Mouse (Mus musculus) forebrain, embryonic 14.5 days (tissue): ENCODE measurements around the gene Klri1. TPM values are rescaled to one million over a fixed set of nuclear protein-coding genes. Genes with fewer than 3 reads are reported as not detected.
"Not testable (repeated sequence)": the region's sequence is repeated elsewhere in the genome, so short reads cannot be mapped to it uniquely, and the experiment has no call there.

Experiments
- ATAC-seq: fragments of 200-750 bp; cut with Nextera tagmentation; 2 replicates; pipeline ENCODE4 v1.8.0; 2017; ENCODE audit warnings: mild to moderate bottlenecking, moderate library complexity
- DNase-seq: peaks from one replicate; pipeline ENCODE4 v3.0.0-alpha.2; 2015; ENCODE audit warnings: low spot score
- H3K27ac ChIP-seq: fragments of 300-500 bp; sonication (generic); 2 replicates; pipeline ENCODE4 v1.5.1; 2014; ENCODE audit warnings: low read depth, mild to moderate bottlenecking, control low read depth, low read length, moderate library complexity
- H3K27me3 ChIP-seq: fragments of 300-500 bp; sonication (generic); replicated peaks from 2 replicates; pipeline ENCODE4 v1.6.1; 2014; ENCODE audit warnings: low read length, control low read depth, mixed read lengths; ENCODE audit not compliant: control insufficient read depth, insufficient read depth
- H3K36me3 ChIP-seq: fragments of 300-500 bp; sonication (generic); 2 replicates; pipeline ENCODE4 v1.6.1; 2014; ENCODE audit warnings: low read length, control low read depth; ENCODE audit not compliant: control insufficient read depth, insufficient read depth
- H3K4me1 ChIP-seq: fragments of 300-500 bp; sonication (generic); 2 replicates; pipeline ENCODE4 v1.6.1; 2014; ENCODE audit warnings: antibody characterized with exemption, low read length, control low read depth; ENCODE audit not compliant: control insufficient read depth, insufficient read depth
- H3K4me2 ChIP-seq: fragments of 300-500 bp; sonication (generic); 2 replicates; pipeline ENCODE4 v1.6.1; 2014; ENCODE audit warnings: mild to moderate bottlenecking, control low read depth, low read length
- H3K4me3 ChIP-seq: fragments of 300-500 bp; sonication (generic); 2 replicates; pipeline ENCODE4 v1.5.1; 2014; ENCODE audit warnings: low read depth, low read length, control low read depth
- H3K9ac ChIP-seq: fragments of 300-500 bp; sonication (generic); 2 replicates; pipeline ENCODE4 v1.6.1; 2014; ENCODE audit warnings: mild to moderate bottlenecking, low read length, control low read depth, moderate library complexity
- H3K9me3 ChIP-seq: fragments of 300-500 bp; sonication (generic); replicated peaks from 2 replicates; pipeline ENCODE4 v1.6.1; 2016; ENCODE audit warnings: low read length, control low read depth, mixed read lengths; ENCODE audit not compliant: control insufficient read depth
- WGBS: fragments of 180-500 bp; shearing (Covaris S2); extraction: QIAGEN DNeasy Blood & Tissue Kit; methylation state at CpG from one replicate; pipeline ENCODE4 v1.1.7; 2014; 5-methylcytosine and 5-hydroxymethylcytosine counted together
- microRNA-seq: library from miRNA; unstranded; fragments of <30 nt; microRNA quantifications from one replicate; pipeline ENCODE4, GENCODE M21; 2016
- polyA plus RNA-seq: library from polyadenylated mRNA; unstranded; fragments of >200 nt; fragmentation: Nextera tagmentation; extraction: Ambion mirVana; gene quantifications from 2 replicates; pipeline ENCODE4 v1.2.1, GENCODE M21; 2014

Klri1 gene
- polyA plus RNA-seq, 1 experiment from 2014 or later, result not detected

DNA sequence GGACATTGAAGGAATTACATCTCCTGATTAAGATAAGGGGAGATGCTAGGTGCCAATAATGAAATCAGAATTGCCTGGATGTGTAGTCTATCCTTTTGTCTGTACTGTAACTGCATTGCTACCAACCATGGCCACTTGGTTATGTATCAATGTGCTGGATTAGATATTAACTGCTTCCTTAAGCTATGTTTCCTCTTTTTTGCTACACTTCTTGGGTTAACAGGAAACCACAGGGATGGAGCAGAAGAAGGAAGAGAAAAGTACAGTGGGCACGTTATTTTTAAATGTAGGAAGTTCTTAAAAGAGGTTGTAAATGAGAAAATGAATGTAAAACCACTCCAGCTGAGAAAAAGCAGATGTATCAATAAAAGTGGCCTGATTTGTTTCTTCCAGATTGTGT lies 3.4 kb downstream of the Klri1 start:
- Histone ChIP-seq H3K27ac (no peak overlapping the region), H3K4me3 (no peak overlapping the region), H3K4me2 (no peak overlapping the region), H3K27me3 (no peaks in the 10 kb centered on the region), H3K36me3 (no peaks in the 10 kb centered on the region), H3K9ac (no peak overlapping the region), H3K4me1 (no peaks in the 10 kb centered on the region), H3K9me3 (no peaks in the 10 kb centered on the region)
- no peak for ATAC-seq
- 29% methylated on average over 1 of the region's 1 CpGs for WGBS
- DNase-seq, result no peak

DNA sequence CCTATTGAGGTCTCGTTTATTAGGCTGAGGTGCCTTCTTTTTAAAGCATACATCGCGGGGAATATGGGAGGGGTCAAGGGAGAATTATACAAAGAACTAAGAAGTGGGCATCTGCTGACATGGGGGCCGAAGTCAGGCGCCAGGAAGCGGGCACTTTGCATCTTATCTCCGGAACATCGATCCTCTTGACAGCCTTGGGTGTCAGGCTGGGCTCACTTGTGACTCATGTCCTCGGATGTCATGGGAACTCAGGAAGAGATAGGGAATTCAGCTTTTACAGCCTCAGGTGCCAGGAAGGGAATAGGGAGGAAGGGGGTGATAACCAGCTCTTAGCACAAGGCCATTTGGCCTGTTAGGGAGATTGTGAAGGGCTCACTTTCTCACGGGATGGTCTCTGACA lies 25.5 kb downstream of the Klri1 start:
- not testable (repeated sequence) for ATAC-seq

DNA sequence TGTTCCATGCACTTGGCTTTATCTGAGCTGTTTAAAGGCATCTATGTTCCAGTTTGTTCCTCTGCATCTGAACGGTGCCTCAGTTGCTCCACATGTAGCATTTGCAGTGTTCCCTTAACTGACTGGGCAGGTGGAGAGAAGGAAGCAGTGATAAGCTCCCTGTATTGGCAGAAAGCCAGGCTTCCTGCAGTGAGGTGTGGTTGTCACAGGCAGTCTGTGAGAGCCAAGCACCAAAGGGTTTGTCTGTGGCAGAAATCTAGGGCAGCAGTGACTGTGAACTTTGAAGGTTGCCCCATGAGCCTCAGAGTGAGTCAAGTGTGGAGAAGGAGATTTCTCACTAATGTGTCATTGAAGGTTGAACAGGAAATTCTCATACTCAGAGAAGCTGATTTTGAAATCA lies 36.6 kb downstream of the Klri1 start:
- no peak overlapping the region for H3K27ac ChIP-seq
- no peak for ATAC-seq
- no peak overlapping the region for H3K4me2 ChIP-seq
- H3K36me3 ChIP-seq, result no peaks in the 10 kb centered on the region
- H3K27me3 ChIP-seq, result no peaks in the 10 kb centered on the region
- H3K9me3 ChIP-seq, result 0 out of 2 replicates have a peak, but pooled peaks cover 4% of the 10 kb centered on the region
- H3K9ac ChIP-seq, result no peak overlapping the region
- no peaks in the 10 kb centered on the region for H3K4me1 ChIP-seq
- H3K4me3 ChIP-seq, result no peak overlapping the region
- no peak for DNase-seq
- 67% methylated on average over 1 of the region's 1 CpGs for WGBS

More for the DNA sequence above, 25.5 kb downstream of the Klri1 start:
- not testable (repeated sequence) for H3K9ac ChIP-seq, H3K27ac ChIP-seq, H3K9me3 ChIP-seq, H3K4me3 ChIP-seq, H3K36me3 ChIP-seq, H3K4me2 ChIP-seq, H3K4me1 ChIP-seq, DNase-seq, H3K27me3 ChIP-seq
- 84% methylated on average over 10 of the region's 10 CpGs for WGBS

DNA sequence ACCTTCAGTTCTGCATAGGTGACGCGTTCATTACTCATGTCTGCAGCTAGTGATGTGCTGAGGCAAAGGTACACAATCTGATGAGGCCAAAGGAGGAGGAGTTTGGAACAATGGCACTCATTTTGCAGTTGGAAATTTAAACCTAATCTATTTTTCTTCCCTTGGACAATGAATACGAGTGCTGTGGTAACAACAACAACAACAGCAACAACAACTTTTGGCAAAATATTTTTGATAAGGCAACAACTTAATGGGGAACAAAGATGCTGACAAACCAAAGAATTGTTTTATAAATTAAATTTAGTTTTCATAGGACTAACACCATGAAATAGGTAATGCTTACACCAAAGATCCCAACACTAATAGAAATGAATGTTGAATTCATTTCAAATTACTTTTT lies 38.1 kb downstream of the Klri1 start, which contains the start of gene Klrc1:
TSS of gene Klrc1 (minus strand) at position 101 of the 400 bp plus-strand sequence.
- Histone ChIP-seq H3K27ac (no peak within 1 kb of the TSS), H3K27me3 (no peaks in the 10 kb centered on the region), H3K4me2 (no peak within 1 kb of the TSS), H3K4me3 (no peak within 1 kb of the TSS), H3K9ac (no peak within 1 kb of the TSS), H3K4me1 (no peaks in the 10 kb centered on the region), H3K36me3 (no peaks in the 10 kb centered on the region), H3K9me3 (0 out of 2 replicates have a peak, but pooled peaks cover 4% of the 10 kb centered on the region)
- DNase-seq (no peak), ATAC-seq (no peak)
- 76% methylated on average over 3 of the region's 3 CpGs for WGBS

DNA sequence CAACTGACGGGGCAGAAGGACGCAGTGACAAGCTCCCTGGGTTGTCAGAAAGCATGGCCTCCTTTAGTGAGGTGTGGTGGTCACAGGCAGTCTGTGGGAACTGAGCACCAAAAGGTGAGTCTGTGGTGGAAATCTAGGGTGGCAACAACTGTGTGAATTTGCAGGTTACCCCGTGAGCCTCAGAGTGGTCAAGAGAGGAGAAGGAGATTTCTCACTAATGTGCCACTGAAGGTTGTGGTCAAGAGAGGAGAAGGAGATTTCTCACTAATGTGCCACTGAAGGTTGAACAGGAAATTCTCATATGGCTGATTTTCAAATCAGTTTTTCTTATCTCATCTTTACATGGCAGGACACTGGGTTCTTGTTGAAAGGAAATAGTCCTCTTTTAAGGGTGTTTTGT lies 55.6 kb downstream of the Klri1 start:
- DNase-seq, H3K9me3 ChIP-seq, H3K4me1 ChIP-seq, ATAC-seq, H3K36me3 ChIP-seq, H3K27me3 ChIP-seq, H3K27ac ChIP-seq, H3K4me3 ChIP-seq, H3K4me2 ChIP-seq, H3K9ac ChIP-seq: not testable (repeated sequence)
- no CpG with 5 or more reads among the region's 3 CpGs for WGBS

DNA sequence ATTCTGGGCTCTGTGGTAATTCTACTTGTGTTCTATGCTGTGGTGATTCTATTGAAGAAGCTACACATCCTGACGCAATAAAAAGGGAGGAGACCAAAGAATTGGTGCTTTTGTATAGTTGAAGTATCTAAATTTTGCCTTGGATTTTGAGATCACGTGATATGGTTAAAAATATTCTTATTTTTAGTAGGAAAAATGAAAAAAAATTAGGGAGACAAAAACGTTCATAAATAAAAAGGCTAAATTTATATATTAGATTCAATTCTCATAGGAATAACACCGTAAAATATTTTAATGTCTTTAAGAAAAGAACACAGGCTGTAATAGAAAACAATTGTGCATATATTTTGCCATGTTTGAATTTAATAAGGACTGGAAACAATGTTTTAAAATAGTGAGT lies 56.3 kb downstream of the Klri1 start, which contains the start of gene Klrc2:
TSS of gene Klrc2 (minus strand) at position 101 of the 400 bp plus-strand sequence.
- not testable (repeated sequence) for H3K4me2 ChIP-seq, DNase-seq, H3K36me3 ChIP-seq, H3K27me3 ChIP-seq, H3K9ac ChIP-seq, H3K9me3 ChIP-seq, H3K27ac ChIP-seq, ATAC-seq, H3K4me1 ChIP-seq, H3K4me3 ChIP-seq
- WGBS, result 80% methylated on average over 4 of the region's 4 CpGs

Small RNA genes lying within 50 kb of the gene (microRNA-seq; reads per million reads assigned to microRNA genes)
- gene Mir680-1, result not detected

Other genes with a start within 250 kb of the Klri1 start
- gene Olr1, start 210.0 kb downstream of the Klri1 start, polyA plus RNA-seq, result not detected in 2 replicates
- gene Tmem52b, start 204.6 kb downstream of the Klri1 start, polyA plus RNA-seq, result not detected in 2 replicates
- gene Gabarapl1, start 184.0 kb downstream of the Klri1 start, polyA plus RNA-seq, result 66.3 and 87.9 TPM in 2 replicates
- not detected in 2 replicates for gene Klre1, start 139.2 kb downstream of the Klri1 start, polyA plus RNA-seq
- gene Klrd1, start 125.3 kb downstream of the Klri1 start, polyA plus RNA-seq, result not detected in 2 replicates
- 0.06 TPM in 1 of 2 replicates, not detected in the other for gene Klrk1, start 93.3 kb downstream of the Klri1 start, polyA plus RNA-seq
- gene Klrc3, start 73.8 kb downstream of the Klri1 start, polyA plus RNA-seq, result not detected in 2 replicates
- gene Klrc2, start 56.4 kb downstream of the Klri1 start, polyA plus RNA-seq, result not detected in 2 replicates
- not detected in 2 replicates for gene Klrc1, start 38.2 kb downstream of the Klri1 start, polyA plus RNA-seq
- not detected in 2 replicates for gene Klri2, start 23.4 kb upstream of the Klri1 start, polyA plus RNA-seq
- gene Gm156, start 67.1 kb upstream of the Klri1 start, polyA plus RNA-seq, result not detected in 2 replicates
- not detected in 2 replicates for gene Gm17631, start 145.5 kb upstream of the Klri1 start, polyA plus RNA-seq
- not detected in 2 replicates for gene Klra17, start 159.5 kb upstream of the Klri1 start, polyA plus RNA-seq
- not detected in 2 replicates for gene Klra5, start 200.5 kb upstream of the Klri1 start, polyA plus RNA-seq